Mouse (Mus musculus): ENCODE data around the gene Cldn2.

DNA sequence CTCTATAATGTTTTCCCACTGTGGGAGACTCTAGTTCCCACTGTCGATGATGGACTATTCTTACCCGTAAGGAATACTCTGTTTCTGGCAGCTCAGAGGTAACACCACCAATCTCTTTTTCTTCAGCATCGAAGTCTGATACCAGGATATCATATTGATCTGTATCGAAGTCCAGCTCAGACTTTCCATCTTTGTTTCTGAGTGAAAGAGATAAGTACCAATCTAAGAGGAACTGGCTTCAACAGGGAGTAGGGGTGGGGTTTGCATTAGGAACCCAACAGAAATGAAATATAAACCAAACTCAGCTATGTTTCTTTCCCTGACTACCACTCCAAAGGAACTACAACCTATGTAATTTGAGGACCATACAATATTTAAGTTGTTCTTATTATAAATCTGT lies 54.2 kb downstream of the Cldn2 start:
- no peak for TF ChIP-seq CTCF (IDR thresholded peaks at IDR 0.05; ENCODE audit: low read depth)
- no peak for TF ChIP-seq EP300 (optimal IDR thresholded peaks at IDR 0.05)

Measured in stomach, postnatal 0 days (tissue).